Mouse (Mus musculus) spleen, postnatal 36 days (tissue): ENCODE data around the gene Zfp784.

Experiments used
- DNase-seq, 2 experiments: peaks; one replicate each; pipeline ENCODE4 v3.0.0; 2022; ENCODE audit warnings: low spot score in 2 of 2, mixed read lengths in 1 of 2

Gene Zfp784

DNA sequence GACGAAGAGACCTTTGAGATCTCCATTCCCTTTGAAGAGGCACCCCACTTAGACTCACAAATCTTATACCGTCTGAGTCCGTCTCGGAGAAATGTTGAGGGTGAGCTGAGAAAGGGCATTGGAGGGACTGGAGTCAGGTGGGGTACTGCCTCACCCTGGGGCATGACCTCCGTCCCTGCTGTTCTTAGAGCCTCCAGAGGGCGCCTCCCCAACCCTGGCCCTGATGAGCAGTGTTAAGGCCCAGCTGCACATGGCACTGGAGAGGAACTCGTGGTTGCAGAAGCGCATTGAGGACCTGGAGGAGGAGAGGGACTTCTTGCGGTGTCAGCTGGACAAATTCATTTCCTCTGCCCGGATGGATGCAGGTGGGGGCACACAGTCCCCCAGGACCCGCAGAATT, 19.6 kb upstream of the Zfp784 start:
- DNase-seq = peak in 1 of 2 experiments; percentile 36

GRCm38 (mm10) chr7:5057381-5057780, 19.1 kb upstream of the Zfp784 start:
- no peak for DNase-seq

- DNase-seq = no peak
Observed at GRCm38 (mm10) chr7:5056651-5057263, 18.5 kb upstream of the Zfp784 start.

GRCm38 (mm10) chr7:5053456-5054179, 15.4 kb upstream of the Zfp784 start:
- no peak for DNase-seq

- DNase-seq = no peak
Observed at GRCm38 (mm10) chr7:5052931-5053343, 14.7 kb upstream of the Zfp784 start.

DNA sequence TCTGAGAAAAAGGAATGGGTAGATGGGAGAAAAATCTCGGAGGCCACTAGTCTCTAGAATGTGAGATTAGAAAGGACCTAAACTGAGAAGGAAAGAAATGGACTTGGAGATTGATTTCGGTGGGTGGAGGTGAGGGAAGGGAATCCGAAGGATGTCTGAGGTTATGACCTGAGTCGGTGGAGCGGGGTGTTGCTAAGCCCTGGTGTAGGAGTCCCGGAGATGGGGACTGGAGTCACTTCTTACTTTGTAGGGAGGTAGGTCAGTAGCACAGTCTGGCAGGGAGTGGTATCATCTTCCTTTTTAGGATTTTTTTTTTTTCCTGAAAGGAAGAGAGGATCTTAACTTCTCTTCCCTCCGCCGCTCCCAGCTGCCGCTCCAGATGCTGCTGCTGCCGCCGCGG, 14.2 kb upstream of the Zfp784 start:
- DNase-seq = no peak

DNA sequence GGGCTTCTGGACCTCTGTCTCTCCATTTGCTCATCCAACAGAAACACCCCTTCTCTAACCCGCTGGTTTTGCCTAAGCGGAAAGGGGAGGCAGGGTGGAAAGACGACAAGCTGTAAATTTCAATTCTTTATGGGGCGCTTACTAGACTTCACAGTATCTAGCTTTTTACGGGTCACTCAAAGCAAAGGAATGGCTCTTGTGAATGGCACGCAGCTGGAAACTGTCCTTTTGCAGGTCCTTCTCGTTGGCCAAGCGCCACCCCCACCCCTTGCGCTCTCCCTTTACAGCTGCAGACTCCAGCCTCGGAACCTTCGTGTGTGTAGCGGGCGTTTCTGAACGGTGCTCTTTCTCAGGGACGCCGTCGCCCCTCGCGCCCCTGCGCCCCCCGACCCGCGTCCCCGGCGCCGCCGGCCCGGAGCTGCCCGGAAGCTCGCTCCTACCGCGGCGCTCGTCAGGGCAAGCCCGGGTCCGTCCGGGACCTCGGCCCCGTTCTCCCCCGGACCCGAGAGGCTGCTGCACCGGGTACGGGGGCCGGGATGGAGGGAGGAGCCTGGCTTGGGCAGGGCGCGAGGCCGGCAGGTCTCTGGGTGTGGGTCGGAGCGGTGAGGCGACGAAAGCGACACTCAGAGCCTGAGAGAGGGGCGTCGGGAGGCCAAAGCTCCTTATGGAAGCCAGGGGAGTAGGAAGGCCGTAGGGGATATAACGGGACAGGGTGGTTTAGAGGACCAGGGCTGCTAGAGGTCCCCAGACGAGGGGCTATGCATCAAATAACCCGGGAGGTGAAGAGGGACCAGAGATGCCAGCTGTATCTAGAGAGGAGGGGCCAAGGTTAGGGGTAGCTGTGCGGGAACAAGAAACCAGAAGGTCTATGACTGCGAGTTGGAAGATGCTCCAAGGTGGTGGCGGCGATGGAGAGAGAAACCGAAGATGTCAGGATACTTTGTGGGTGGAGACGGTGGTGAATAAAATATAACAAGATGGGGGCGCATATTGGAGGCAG, 13.2 kb upstream of the Zfp784 start, which contains the start of gene Zfp580:
Gene Zfp580 (plus strand): TSS at position 346 of the 1,000 bp plus-strand sequence.
- peak; percentile 43 to 47 for DNase-seq

DNA sequence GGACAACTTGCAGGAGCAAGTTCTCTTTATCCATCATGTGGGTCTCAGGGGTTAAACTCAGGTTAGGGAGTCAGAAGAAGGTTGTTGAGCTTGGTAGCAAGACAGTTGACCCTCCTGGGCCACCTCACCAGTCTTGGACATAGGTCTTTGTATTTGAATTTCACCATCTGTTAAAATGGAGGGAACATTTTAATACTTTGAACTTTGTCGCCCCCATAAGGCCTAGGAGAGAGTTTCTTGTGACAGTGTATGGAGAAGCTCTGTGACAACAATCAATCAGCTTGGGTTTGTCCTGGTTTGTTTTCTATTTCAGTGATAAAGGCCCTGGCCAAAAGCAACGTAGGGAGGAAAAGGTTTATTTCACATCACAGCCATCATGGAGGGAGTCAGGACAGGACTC, 9.1 kb upstream of the Zfp784 start:
- peak; percentile 41 to 63 for DNase-seq

- DNase-seq = no peak
Observed at GRCm38 (mm10) chr7:5046112-5046511, 7.9 kb upstream of the Zfp784 start.

GRCm38 (mm10) chr7:5044981-5045380, 6.7 kb upstream of the Zfp784 start:
- no peak for DNase-seq

- no peak for DNase-seq
Observed at GRCm38 (mm10) chr7:5038940-5039339, 694 bp upstream of the Zfp784 start.

- no peak for DNase-seq
Observed at GRCm38 (mm10) chr7:5037467-5037866, 779 bp downstream of the Zfp784 start.

GRCm38 (mm10) chr7:5037026-5037425, 1.2 kb downstream of the Zfp784 start:
- DNase-seq = no peak

- DNase-seq = no peak
Observed at GRCm38 (mm10) chr7:5036136-5036535, 2.1 kb downstream of the Zfp784 start.

GRCm38 (mm10) chr7:5035628-5036027, 2.6 kb downstream of the Zfp784 start:
- no peak for DNase-seq

- no peak for DNase-seq
Observed at GRCm38 (mm10) chr7:5033818-5034217, 4.4 kb downstream of the Zfp784 start, which contains the start of gene 4632433K11Rik. TSS of gene 4632433K11Rik (plus strand) at chr7:5034118.

DNA sequence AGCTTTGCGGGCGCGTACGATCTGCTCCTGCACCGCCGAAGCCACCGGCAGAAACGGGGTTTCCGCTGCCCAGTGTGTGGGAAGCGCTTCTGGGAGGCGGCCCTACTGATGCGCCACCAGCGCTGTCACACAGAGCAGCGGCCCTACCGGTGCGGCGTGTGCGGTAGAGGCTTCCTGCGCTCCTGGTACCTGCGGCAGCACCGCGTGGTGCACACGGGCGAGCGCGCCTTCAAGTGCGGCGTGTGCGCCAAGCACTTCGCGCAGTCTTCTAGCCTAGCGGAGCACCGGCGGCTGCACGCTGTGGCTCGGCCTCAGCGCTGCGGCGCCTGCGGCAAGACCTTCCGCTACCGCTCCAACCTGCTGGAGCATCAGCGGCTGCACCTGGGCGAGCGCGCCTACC, 6.8 kb downstream of the Zfp784 start:
- no peak for DNase-seq

DNA sequence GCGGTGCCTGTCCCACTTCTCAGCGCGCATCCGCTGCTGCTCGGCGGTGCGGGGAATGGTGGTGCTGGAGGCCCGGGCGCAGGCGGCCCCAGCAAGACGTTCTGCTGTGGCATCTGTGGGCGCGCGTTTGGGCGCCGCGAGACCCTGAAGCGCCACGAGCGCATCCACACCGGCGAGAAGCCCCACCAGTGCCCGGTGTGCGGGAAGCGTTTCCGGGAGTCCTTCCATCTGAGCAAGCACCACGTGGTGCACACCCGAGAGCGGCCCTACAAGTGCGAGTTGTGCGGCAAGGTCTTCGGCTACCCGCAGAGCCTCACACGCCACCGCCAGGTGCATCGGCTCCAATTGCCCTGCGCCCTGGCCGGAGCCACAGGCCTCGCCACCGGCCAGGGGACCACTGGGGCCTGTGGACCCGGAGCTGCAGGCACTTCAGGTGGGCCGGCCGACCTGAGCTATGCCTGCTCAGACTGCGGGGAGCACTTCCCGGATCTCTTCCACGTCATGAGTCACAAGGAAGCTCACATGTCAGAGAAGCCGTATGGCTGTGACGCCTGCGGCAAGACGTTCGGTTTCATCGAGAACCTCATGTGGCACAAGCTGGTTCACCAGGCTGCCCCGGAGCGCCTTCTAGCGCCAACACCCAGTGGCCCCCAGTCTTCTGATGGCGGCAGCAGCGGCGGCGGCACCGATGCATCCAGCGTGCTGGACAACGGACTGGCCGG, 7.5 kb downstream of the Zfp784 start:
- DNase-seq = no peak

- DNase-seq = no peak
Observed at GRCm38 (mm10) chr7:5029946-5030345, 8.3 kb downstream of the Zfp784 start.

GRCm38 (mm10) chr7:5029543-5029942, 8.7 kb downstream of the Zfp784 start:
- DNase-seq = no peak

DNA sequence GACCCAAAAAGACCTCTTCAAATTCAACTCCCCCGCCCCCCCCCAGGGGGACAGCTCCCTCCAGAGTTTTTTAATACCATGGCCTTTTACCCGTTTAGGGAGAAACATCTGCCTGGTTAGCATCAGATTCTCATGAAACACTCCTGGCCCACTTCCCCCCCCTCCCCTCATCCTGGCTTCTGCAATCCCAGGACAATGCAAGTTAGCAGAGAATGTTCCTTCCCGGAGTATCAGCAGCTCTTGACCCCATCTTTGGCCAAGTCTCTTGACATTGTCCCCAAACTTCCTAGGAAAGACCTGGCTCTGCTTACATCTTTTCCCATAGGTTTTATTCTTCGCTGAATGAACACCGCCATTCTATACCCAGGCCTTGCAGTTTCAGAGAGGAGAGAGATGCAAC, 17.0 kb downstream of the Zfp784 start:
- no peak for DNase-seq
